Mouse (Mus musculus): ENCODE measurements at regions not wholly inside any gene's neighbourhood (a gene's known extent, or its start where the extent isn't known, plus 50 kb on each side); places are given as distances from the start of the nearest gene placed in this dataset.

- whole genome bisulfite sequencing = 74% methylated on average over 4 of the region's 4 CpGs
- Histone ChIP-seq H3K4me1 (peaks cover 28% of the 10 kb centered on the region), H3K27ac (replicated peaks) (peak overlapping the region; percentile 51), H3K4me3 (no peak overlapping the region), H3K9me3 (no peaks in the 10 kb centered on the region), H3K27me3 (replicated peaks; ENCODE audit: low read depth, poor library complexity, severe bottlenecking) (no peaks in the 10 kb centered on the region), H3K36me3 (replicated peaks) (no peaks in the 10 kb centered on the region)
- DNase-seq (ENCODE audit: low spot score) = no peak
Observed at GRCm38 (mm10) chr10:93375771-93376170, 64.8 kb upstream of the Elk3 start.

- WGBS = 57% methylated on average over 7 of the region's 7 CpGs
- no peak for DNase-seq (ENCODE audit: low spot score)
- H3K27ac ChIP-seq (replicated peaks) = no peak overlapping the region; the same call in 1 of the 2 replicates
- no peaks in the 10 kb centered on the region for H3K36me3 ChIP-seq (replicated peaks)
- no peaks in the 10 kb centered on the region for H3K27me3 ChIP-seq (replicated peaks; ENCODE audit: low read depth, poor library complexity, severe bottlenecking)
- H3K4me1 ChIP-seq = peaks cover 28% of the 10 kb centered on the region
- H3K9me3 ChIP-seq = no peaks in the 10 kb centered on the region
- no peak overlapping the region for H3K4me3 ChIP-seq
Observed at GRCm38 (mm10) chr10:93376457-93376941, 65.6 kb upstream of the Elk3 start.

GRCm38 (mm10) chr10:93389276-93389675, 63.9 kb upstream of the Lta4h start:
- H3K4me1 ChIP-seq = peaks cover 6% of the 10 kb centered on the region
- no peak for DNase-seq (ENCODE audit: low spot score)
- H3K27me3 ChIP-seq (replicated peaks; ENCODE audit: low read depth, poor library complexity, severe bottlenecking) = no peaks in the 10 kb centered on the region
- 90% methylated on average over 6 of the region's 6 CpGs for WGBS
- H3K9me3 ChIP-seq = no peaks in the 10 kb centered on the region
- H3K36me3 ChIP-seq (replicated peaks) = no peaks in the 10 kb centered on the region
- no peak overlapping the region for H3K4me3 ChIP-seq
- H3K27ac ChIP-seq (replicated peaks) = no peak overlapping the region

- Histone ChIP-seq H3K27me3 (replicated peaks; ENCODE audit: low read depth, poor library complexity, severe bottlenecking) (no peaks in the 10 kb centered on the region), H3K27ac (replicated peaks) (0 out of 2 replicates have a peak overlapping the region, but pooled peaks have one; percentile 14), H3K4me1 (peaks cover 10% of the 10 kb centered on the region), H3K36me3 (replicated peaks) (no peaks in the 10 kb centered on the region), H3K4me3 (no peak overlapping the region), H3K9me3 (no peaks in the 10 kb centered on the region)
- 70% methylated on average over 5 of the region's 5 CpGs for WGBS
- DNase-seq (ENCODE audit: low spot score) = no peak
Observed at GRCm38 (mm10) chr10:93391296-93391695, 61.9 kb upstream of the Lta4h start.

- 71% methylated on average over 1 of the region's 1 CpGs for WGBS
- no peak for DNase-seq (ENCODE audit: low spot score)
- no peaks in the 10 kb centered on the region for H3K36me3 ChIP-seq (replicated peaks)
- H3K27ac ChIP-seq (replicated peaks) = no peak overlapping the region
- H3K27me3 ChIP-seq (replicated peaks; ENCODE audit: low read depth, poor library complexity, severe bottlenecking) = no peaks in the 10 kb centered on the region
- H3K4me3 ChIP-seq = no peak overlapping the region
- H3K4me1 ChIP-seq = peaks cover 10% of the 10 kb centered on the region
- H3K9me3 ChIP-seq = no peaks in the 10 kb centered on the region
Observed at GRCm38 (mm10) chr10:93393902-93394301, 59.3 kb upstream of the Lta4h start.

GRCm38 (mm10) chr10:93397711-93398110, 55.5 kb upstream of the Lta4h start:
- no peaks in the 10 kb centered on the region for H3K27me3 ChIP-seq (replicated peaks; ENCODE audit: low read depth, poor library complexity, severe bottlenecking)
- peaks cover 7% of the 10 kb centered on the region for H3K4me1 ChIP-seq
- H3K9me3 ChIP-seq = no peaks in the 10 kb centered on the region
- H3K4me3 ChIP-seq = no peak overlapping the region
- 86% methylated on average over 5 of the region's 5 CpGs for WGBS
- no peaks in the 10 kb centered on the region for H3K36me3 ChIP-seq (replicated peaks)
- DNase-seq (ENCODE audit: low spot score) = no peak
- no peak overlapping the region for H3K27ac ChIP-seq (replicated peaks)

GRCm38 (mm10) chr10:93398531-93399320, 54.5 kb upstream of the Lta4h start:
- H3K4me1 ChIP-seq = peaks cover 7% of the 10 kb centered on the region
- no peaks in the 10 kb centered on the region for H3K36me3 ChIP-seq (replicated peaks)
- no peak overlapping the region for H3K27ac ChIP-seq (replicated peaks)
- DNase-seq (ENCODE audit: low spot score) = no peak
- no peak overlapping the region for H3K4me3 ChIP-seq
- no peaks in the 10 kb centered on the region for H3K27me3 ChIP-seq (replicated peaks; ENCODE audit: low read depth, poor library complexity, severe bottlenecking)
- 83% methylated on average over 11 of the region's 11 CpGs for WGBS
- no peaks in the 10 kb centered on the region for H3K9me3 ChIP-seq

GRCm38 (mm10) chr10:93402689-93403509, 50.3 kb upstream of the Lta4h start:
- Histone ChIP-seq H3K27ac (replicated peaks) (no peak overlapping the region), H3K27me3 (replicated peaks; ENCODE audit: low read depth, poor library complexity, severe bottlenecking) (no peaks in the 10 kb centered on the region), H3K36me3 (replicated peaks) (no peaks in the 10 kb centered on the region), H3K4me3 (no peak overlapping the region), H3K9me3 (no peaks in the 10 kb centered on the region), H3K4me1 (no peaks in the 10 kb centered on the region)
- DNase-seq (ENCODE audit: low spot score) = no peak
- 64% methylated on average over 5 of the region's 5 CpGs for WGBS

All from embryonic facial prominence, embryonic 10.5 days (tissue).